Mouse (Mus musculus) ovary, postnatal 10 days (tissue): ENCODE measurements around the gene Pld5.
A peak's percentile ranks its signal among the peaks of the same experiment; 100 is the strongest.

ENCODE experiments used
- DNase-seq: peaks from one replicate; pipeline ENCODE4 v3.0.0; 2022; ENCODE audit warnings: low spot score

Pld5 gene

DNA sequence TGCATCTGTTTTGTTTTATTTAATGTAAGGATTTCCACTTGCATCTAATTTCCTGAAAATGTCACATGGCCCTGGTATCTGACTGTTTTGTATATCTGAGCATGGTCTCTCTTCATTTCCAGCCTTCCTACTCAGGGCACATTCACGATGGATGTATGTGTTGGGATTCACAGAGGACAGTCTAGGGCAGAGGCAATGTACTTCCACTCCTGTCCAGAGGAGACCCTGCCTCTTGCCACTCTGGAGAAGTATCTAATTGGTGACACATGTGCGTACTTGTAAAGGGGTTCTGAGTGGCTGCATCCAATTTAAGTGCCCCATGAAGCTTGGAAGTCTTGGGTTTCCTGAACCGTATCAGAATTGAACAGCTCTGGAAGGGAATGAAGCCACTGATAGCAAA is 324.7 kb downstream of the Pld5 start:
- DNase-seq, result no peak

DNA sequence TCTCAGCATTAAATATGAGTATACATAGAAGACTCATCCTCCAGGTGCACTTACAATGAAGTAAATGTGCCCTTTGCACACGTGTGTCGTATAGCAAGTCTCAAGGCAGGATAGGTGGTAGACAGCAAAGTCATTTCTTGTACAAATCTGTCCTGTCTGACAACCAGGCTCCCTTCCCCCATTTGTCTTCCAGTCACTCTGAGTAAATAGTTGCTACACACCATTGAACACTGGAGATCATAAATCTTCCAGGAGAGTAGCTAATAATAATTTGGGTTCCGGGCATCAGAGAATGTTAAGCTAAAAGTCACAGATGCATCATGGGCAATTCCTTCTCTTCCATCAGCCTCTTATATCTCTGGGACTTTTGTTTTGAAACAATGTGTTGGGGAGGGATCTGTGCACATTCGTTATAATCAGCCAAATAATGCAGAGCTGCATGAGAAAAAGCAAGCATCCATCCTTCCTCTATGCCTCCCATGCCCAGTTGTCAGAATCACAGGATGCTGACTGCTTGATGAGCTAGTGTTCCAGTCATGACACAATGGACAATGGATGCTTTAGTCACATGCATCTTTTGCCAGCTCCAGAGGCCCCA is 328.3 kb downstream of the Pld5 start:
- DNase-seq, result no peak

GRCm38 (mm10) chr1:175943168-175943567 is 331.9 kb downstream of the Pld5 start:
- DNase-seq, result no peak

- DNase-seq, result no peak
Measured at GRCm38 (mm10) chr1:175938731-175939130, 336.4 kb downstream of the Pld5 start.

DNA sequence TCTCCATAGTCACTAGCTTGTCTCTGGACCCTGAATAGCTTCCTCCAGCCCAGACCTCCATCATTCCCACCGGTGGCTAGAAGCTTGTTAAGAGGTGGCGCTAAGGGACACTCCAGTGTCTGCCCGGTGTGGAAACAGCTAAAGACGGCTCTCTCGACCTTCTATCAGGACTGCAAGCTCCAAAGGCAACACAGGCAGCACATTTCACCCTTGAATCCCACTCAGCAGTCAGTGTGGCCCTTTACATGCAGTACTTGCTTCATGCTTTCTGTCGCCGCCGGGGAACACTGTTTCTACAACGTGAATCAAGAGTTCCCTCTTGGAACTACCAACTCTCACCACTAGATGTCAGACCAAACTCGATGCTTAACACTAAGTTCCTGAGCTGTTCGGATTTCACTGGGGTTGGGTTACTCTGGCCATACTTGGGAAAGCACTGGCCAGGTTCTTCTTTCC is 338.8 kb downstream of the Pld5 start:
- peak; percentile 12 for DNase-seq

GRCm38 (mm10) chr1:175931391-175931790 is 343.7 kb downstream of the Pld5 start:
- no peak for DNase-seq

DNA sequence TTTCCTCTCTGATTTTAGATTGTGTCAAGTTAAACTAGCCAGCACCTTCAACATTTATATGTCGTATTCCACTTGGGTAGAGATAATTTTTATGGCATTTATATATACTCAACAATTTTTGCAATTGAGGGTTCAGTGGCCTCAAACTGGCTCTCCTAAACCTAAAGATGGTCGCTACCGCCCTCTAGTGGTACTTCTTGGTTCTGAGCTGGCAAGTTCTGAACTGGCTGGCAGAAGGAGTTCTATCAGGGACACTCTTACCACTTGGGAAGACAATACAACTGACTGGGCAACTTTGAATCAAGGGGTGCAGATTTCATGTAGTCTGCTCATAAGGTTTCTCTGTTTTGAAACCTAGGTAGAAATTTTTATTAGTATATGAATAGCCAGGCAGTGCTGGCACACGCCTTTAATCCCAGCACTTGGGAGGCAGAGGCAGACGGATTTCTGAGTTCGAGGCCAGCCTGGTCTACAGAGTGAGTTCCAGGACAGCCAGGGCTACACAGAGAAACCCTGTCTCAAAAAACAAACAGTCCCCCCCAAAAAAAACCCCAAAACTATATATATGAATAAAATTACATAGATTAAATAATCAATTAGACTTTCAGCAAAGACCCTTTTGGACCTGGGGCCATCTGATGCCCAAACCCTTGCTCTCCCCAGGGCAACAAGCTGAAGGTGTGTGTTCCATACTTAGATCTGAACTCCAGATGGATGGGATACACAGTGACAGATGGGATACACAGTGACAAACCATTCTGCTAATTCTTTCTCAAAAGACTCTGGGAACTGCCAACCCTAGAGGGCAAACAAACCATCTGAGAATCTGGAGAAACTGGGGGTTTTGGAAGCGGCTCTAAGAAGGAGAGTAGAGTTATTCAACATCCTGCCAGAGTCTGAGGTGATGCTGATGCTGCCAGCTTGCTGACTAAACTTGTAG is 351.0 kb downstream of the Pld5 start:
- DNase-seq, result peak; percentile 59

DNA sequence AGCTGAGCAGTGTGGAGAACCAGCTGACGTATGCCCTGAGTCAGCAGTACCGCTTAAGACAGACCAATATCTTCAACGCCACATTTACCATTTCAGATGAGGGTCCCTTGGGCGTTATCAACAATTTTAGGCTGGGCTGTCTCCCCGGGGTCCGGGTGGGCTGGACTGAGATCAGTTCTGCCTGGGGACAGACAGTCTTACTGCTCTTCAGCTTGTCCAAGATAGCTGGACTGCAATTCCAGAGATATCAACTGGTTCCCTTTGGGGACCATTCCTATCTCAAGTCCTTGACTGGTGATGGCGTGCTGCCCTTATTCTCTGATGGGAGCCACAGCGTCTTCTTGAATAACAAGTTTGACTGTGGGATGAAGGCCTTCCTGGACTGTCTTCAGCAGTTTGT is 354.0 kb downstream of the Pld5 start:
- DNase-seq, result no peak

DNA sequence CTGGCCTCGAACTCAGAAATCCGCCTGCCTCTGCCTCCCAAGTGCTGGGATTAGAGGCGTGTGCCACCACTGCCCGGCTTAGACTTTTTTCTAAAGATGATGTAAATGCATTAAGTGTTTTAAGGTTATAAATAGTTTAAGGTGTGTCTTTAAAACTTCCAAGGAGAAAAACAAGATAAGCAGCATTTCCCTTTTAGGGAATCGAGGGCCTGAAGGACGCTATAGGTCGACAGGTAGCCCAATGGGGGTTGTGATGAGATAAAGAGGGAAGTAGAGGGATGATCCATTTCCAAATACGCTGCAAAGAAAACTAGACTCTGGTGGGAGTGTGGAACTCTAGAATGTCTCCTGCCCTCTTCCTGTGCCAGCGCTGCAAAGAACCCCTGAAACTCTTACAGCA is 355.1 kb downstream of the Pld5 start, which contains the start of gene Gm38100:
Gm38100 (plus strand) TSS at position 301 of the 400 bp plus-strand sequence.
- DNase-seq, result no peak

- no peak for DNase-seq
Measured at GRCm38 (mm10) chr1:175913728-175914303, 361.3 kb downstream of the Pld5 start.
